Mouse (Mus musculus) hindbrain, embryonic 14.5 days (tissue): ENCODE measurements around the gene Rimbp2. TPM values are rescaled to one million over a fixed set of nuclear protein-coding genes. Genes with fewer than 3 reads are reported as not detected.

Source experiments
- ATAC-seq: fragments of 200-750 bp; cut with Nextera tagmentation; 2 replicates; pipeline ENCODE4 v1.8.0; 2017; ENCODE audit warnings: moderate number of reproducible peaks, mild to moderate bottlenecking, moderate TSS enrichment, moderate library complexity; ENCODE audit not compliant: low FRiP score
- DNase-seq: peaks from one replicate; pipeline ENCODE4 v3.0.0-alpha.2; 2015; ENCODE audit warnings: low spot score
- H3K27ac ChIP-seq: fragments of 300-500 bp; sonication (generic); 2 replicates; pipeline ENCODE4 v1.5.1; 2014; ENCODE audit warnings: mild to moderate bottlenecking, moderate library complexity
- H3K27me3 ChIP-seq: fragments of 300-500 bp; sonication (generic); 2 replicates; pipeline ENCODE4 v1.6.1; 2014; ENCODE audit warnings: mild to moderate bottlenecking, low read length, mixed read lengths; ENCODE audit not compliant: control insufficient read depth, insufficient read depth
- H3K36me3 ChIP-seq: fragments of 300-500 bp; sonication (generic); replicated peaks from 2 replicates; pipeline ENCODE4 v1.6.1; 2014; ENCODE audit not compliant: control insufficient read depth, insufficient read depth
- H3K4me1 ChIP-seq: fragments of 300-500 bp; sonication (generic); replicated peaks from 2 replicates; pipeline ENCODE4 v1.6.1; 2014; ENCODE audit warnings: antibody characterized with exemption, low read length, mixed read lengths; ENCODE audit not compliant: control insufficient read depth, insufficient read depth
- H3K4me2 ChIP-seq: fragments of 300-500 bp; sonication (generic); replicated peaks from 2 replicates; pipeline ENCODE4 v1.6.1; 2014; ENCODE audit warnings: mild to moderate bottlenecking, moderate library complexity
- H3K4me3 ChIP-seq: fragments of 300-500 bp; sonication (generic); replicated peaks from 2 replicates; pipeline ENCODE4 v1.5.1; 2014; ENCODE audit warnings: mild to moderate bottlenecking, low read length
- H3K9ac ChIP-seq: fragments of 300-500 bp; sonication (generic); 2 replicates; pipeline ENCODE4 v1.6.1; 2014
- H3K9me3 ChIP-seq: fragments of 300-500 bp; sonication (generic); 2 replicates; pipeline ENCODE4 v1.6.1; 2016; ENCODE audit warnings: low read length; ENCODE audit not compliant: control insufficient read depth
- WGBS: fragments of 180-500 bp; shearing (Covaris S2); extraction: QIAGEN DNeasy Blood & Tissue Kit; methylation state at CpG from one replicate; pipeline ENCODE4 v1.1.7; 2014; 5-methylcytosine and 5-hydroxymethylcytosine counted together
- polyA plus RNA-seq: library from polyadenylated mRNA; unstranded; fragments of >200 nt; fragmentation: Nextera tagmentation; extraction: Ambion mirVana; gene quantifications from 2 replicates; pipeline ENCODE4 v1.2.1, GENCODE M21; 2014

Gene Rimbp2
- polyA plus RNA-seq, 1 experiment from 2014 or later, result 8.9 TPM

DNA sequence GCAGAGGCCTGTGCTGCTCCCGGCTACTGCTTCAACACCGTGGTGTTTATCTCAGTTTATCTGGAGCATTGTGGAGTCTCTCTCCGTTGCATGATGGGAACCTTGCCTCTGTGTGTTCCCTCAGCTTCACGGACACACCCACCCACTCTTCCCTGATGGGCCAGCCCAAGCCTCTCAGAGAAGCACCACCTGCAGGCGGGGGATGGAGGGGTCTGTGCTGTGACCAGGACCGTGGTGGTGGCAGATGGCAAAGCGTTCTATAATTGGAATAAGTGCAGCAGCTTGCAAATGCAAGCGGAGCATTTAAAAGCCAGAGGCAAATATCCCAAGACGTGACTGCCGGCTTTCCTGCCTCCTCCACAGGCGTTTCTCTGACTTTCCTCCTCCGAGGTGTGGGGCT, 143.3 kb downstream of the Rimbp2 start:
- H3K4me3 ChIP-seq, result no peak overlapping the region
- H3K36me3 ChIP-seq, result no peaks in the 10 kb centered on the region
- no peak overlapping the region for H3K4me2 ChIP-seq
- ATAC-seq (no peak), DNase-seq (peak; percentile 46)
- H3K27ac ChIP-seq, result 0 out of 2 replicates have a peak overlapping the region, but pooled peaks have one; percentile 3
- no peaks in the 10 kb centered on the region for H3K27me3 ChIP-seq
- peaks cover 20% of the 10 kb centered on the region for H3K4me1 ChIP-seq
- 31% methylated on average over 12 of the region's 12 CpGs for WGBS
- H3K9ac ChIP-seq, result no peak overlapping the region
- H3K9me3 ChIP-seq, result no peaks in the 10 kb centered on the region

DNA sequence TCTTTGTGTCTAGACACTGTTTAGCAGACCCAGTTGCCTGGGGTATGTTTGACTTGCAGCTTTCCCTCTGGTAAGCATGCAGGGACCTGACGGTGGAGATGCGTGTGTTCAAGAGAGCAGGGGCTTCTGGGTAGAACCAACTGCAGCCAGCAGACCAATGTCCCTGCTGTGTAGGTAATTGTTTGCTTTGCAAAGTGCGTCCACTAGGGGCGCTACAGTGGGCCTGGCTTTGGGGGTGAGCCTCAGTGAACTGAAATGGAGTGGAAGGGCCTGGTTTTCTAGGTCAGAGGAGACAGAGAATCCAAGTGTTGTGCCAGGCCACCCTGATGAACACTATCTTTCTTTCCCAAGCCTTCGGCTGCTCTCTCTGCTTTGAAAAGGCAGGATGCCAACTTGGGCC, 143.9 kb downstream of the Rimbp2 start:
- WGBS, result 51% methylated on average over 5 of the region's 5 CpGs
- DNase-seq, result peak; percentile 47
- no peak for ATAC-seq
- no peaks in the 10 kb centered on the region for H3K36me3 ChIP-seq
- H3K4me2 ChIP-seq, result no peak overlapping the region
- H3K27ac ChIP-seq, result 0 out of 2 replicates have a peak overlapping the region, but pooled peaks have one; percentile 3
- H3K9me3 ChIP-seq, result no peaks in the 10 kb centered on the region
- H3K4me3 ChIP-seq, result no peak overlapping the region
- H3K27me3 ChIP-seq, result no peaks in the 10 kb centered on the region
- H3K9ac ChIP-seq, result no peak overlapping the region
- H3K4me1 ChIP-seq, result peaks cover 20% of the 10 kb centered on the region

DNA sequence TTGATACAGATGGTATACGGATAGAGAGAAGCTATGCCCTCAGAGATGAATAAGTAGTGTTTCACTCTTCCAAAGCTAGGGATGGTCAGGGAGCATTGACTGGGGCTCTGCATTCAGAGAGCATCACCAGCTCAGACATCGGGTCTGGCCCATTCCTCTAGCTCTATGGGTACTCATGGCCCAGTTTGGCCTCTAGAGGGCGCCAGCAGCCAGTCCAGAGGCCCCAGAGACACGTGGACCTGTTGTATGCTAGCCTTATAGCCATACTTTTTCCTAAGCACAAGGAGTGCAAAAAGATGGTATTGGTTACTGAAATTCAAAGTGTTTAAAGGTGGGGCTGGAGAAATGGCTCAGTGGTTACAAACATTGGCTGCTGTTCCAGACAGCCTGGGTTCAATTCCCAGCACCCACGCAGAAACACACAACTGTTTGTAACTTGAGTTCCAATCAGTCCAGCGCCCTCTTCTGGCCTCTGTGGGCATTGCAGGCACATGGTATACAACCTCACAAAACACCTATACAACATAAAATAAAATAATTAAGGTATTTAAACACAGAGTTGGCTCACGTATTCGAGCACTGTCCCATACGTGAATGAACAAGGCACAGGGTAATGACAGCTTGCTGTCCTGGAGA, 144.6 kb downstream of the Rimbp2 start:
- 67% methylated on average over 9 of the region's 9 CpGs for WGBS
- peaks cover 20% of the 10 kb centered on the region for H3K4me1 ChIP-seq
- ATAC-seq, result no peak

DNA sequence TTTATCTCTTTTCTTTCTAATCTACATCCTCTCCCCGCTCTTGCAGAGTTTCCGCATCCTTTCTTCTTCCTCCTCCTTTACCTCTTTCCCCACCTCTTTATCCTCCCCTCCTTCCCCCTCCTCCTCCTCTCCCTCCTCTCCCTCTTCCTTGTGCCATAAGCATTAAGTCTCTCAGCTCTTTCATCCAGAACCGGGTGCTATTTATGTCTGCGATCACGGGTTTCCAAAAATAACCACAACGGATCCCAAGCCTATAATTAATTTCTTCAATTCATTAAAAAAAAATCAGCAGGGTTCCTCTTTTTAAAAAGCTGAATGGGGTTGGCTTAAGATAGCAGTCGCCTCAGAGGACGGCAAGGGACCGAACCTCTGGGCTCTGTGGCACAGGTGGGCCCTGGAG, 145.9 kb downstream of the Rimbp2 start:
- Histone ChIP-seq H3K27ac (no peak overlapping the region), H3K36me3 (0 out of 2 replicates have a peak, but pooled peaks cover 3% of the 10 kb centered on the region), H3K4me2 (no peak overlapping the region), H3K9ac (no peak overlapping the region), H3K27me3 (no peaks in the 10 kb centered on the region), H3K4me1 (peaks cover 20% of the 10 kb centered on the region), H3K9me3 (no peaks in the 10 kb centered on the region), H3K4me3 (no peak overlapping the region)
- WGBS, result 65% methylated on average over 9 of the region's 9 CpGs
- ATAC-seq, result no peak
- DNase-seq, result no peak

More for the DNA sequence above, 144.6 kb downstream of the Rimbp2 start:
- Histone ChIP-seq H3K4me2 (no peak overlapping the region), H3K36me3 (no peaks in the 10 kb centered on the region), H3K4me3 (no peak overlapping the region), H3K9me3 (no peaks in the 10 kb centered on the region), H3K27ac (no peak overlapping the region), H3K9ac (no peak overlapping the region), H3K27me3 (no peaks in the 10 kb centered on the region)
- DNase-seq, result peak; percentile 43

DNA sequence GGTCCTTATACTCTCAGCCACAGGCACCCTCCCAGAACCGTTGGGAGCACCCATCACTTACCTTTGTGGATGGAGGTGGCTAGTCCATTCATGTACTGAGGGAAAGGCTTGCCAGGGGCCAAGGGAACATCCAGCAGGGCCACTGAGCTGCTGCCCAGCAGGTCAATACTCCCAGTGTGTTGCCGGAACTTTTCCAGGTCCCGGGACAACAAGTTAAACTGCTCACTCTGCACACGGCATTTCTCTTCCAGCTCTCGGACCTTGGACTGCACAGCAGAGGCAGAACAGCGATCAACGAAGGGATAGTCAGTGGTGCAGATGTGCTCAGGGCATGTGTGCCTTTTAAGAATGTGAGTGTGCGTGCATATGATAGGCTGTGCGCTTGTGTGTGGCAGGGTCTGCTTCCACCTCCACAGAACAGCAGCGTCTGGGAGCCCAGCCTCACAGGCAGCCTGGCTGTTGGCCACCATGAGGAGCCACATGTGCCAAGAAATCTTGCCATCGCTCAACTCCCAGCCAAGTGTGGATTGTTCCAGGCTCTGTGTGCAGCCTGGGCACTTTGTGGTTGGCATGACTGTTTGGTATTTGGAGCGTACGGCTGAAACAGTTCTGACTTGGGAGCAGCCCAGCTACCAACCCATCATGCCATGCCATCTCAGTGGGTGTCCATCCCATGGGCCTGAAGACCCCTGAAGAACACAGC, 146.8 kb downstream of the Rimbp2 start:
- Histone ChIP-seq H3K9ac (no peak overlapping the region), H3K4me3 (no peak overlapping the region)
- ATAC-seq, result peak; percentile 25; the same call in 1 of the 2 replicates

DNA sequence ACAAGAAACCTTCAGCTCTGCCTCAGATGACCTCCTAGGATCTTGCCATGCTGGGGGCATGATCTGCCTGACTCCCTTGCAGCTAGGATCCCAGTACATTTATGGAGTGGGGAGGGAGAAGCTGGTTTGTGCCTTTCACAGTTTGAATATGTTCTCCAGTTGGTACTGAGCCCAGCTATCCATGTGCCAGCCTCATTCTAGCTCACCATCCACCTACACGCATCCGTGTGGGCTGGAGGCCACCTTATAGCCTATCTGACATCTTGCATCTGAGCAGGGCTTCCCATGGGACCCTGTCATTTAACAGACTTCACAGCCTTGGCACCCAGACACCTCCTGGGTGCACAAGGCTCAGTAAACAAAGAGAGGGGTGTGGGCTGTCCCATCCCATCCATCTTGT, 148.2 kb downstream of the Rimbp2 start:
- 91% methylated on average over 2 of the region's 2 CpGs for WGBS
- no peak for ATAC-seq
- Histone ChIP-seq H3K27me3 (no peaks in the 10 kb centered on the region), H3K36me3 (0 out of 2 replicates have a peak, but pooled peaks cover 5% of the 10 kb centered on the region), H3K4me3 (no peak overlapping the region), H3K4me2 (no peak overlapping the region), H3K9me3 (no peaks in the 10 kb centered on the region), H3K4me1 (peaks cover 4% of the 10 kb centered on the region; the same call in 1 of the 2 replicates), H3K27ac (no peak overlapping the region), H3K9ac (no peak overlapping the region)
- no peak for DNase-seq

More for the DNA sequence above, 146.8 kb downstream of the Rimbp2 start:
- peak; percentile 61 for DNase-seq
- H3K36me3 ChIP-seq, result 0 out of 2 replicates have a peak, but pooled peaks cover 5% of the 10 kb centered on the region
- H3K4me1 ChIP-seq, result peaks cover 17% of the 10 kb centered on the region
- no peaks in the 10 kb centered on the region for H3K9me3 ChIP-seq
- H3K27me3 ChIP-seq, result no peaks in the 10 kb centered on the region
- no peak overlapping the region for H3K4me2 ChIP-seq
- 87% methylated on average over 13 of the region's 13 CpGs for WGBS
- H3K27ac ChIP-seq, result no peak overlapping the region

DNA sequence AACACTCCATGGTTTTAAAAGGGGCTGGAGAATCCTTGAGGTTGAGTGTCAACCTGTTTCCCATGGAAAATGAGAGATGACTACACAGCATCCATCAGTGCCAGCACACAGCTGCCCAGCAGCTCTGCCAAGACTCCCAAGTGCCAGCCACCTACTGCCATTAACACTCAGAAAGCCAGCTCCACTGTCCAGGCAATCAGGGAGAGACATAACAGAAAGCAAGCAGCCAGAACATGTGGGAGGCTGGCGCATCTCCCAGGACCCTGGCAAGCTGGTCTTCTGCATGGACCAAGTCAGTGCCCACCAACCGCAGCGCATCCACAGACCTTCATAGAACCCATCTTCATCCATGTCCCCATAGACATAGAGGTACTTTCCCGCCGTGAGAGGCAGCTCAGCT, 152.7 kb downstream of the Rimbp2 start:
- Histone ChIP-seq H3K36me3 (peaks cover 21% of the 10 kb centered on the region), H3K27me3 (no peaks in the 10 kb centered on the region), H3K4me1 (no peaks in the 10 kb centered on the region), H3K4me3 (no peak overlapping the region), H3K4me2 (no peak overlapping the region), H3K9ac (no peak overlapping the region), H3K27ac (no peak overlapping the region), H3K9me3 (0 out of 2 replicates have a peak, but pooled peaks cover 1% of the 10 kb centered on the region)
- ATAC-seq, result no peak
- 88% methylated on average over 5 of the region's 5 CpGs for WGBS
- no peak for DNase-seq

DNA sequence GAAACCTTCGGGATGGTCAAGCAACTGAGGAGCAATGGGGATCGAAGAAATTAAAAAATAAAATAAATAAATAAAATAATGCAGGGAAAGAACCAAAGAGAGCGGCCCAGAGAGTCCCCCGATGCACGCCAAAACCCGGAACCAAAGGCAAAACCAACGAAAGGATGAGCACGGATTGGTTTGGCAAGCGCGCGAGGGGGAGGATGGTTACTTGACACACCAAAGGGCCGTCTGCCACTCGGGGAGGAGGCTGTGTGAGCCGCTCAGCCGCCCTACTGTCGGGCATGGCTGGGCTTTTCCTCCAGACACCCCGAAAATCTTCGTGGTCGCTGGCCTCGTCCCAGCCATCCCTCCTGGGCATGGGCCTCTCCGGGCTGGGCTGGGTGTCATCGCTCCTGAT, 171.7 kb downstream of the Rimbp2 start:
- Histone ChIP-seq H3K4me1 (no peaks in the 10 kb centered on the region), H3K9ac (no peak overlapping the region), H3K9me3 (no peaks in the 10 kb centered on the region), H3K27me3 (no peaks in the 10 kb centered on the region), H3K27ac (no peak overlapping the region), H3K4me3 (no peak overlapping the region), H3K36me3 (0 out of 2 replicates have a peak, but pooled peaks cover 5% of the 10 kb centered on the region), H3K4me2 (no peak overlapping the region)
- ATAC-seq (no peak), DNase-seq (no peak)
- WGBS, result 75% methylated on average over 22 of the region's 22 CpGs

DNA sequence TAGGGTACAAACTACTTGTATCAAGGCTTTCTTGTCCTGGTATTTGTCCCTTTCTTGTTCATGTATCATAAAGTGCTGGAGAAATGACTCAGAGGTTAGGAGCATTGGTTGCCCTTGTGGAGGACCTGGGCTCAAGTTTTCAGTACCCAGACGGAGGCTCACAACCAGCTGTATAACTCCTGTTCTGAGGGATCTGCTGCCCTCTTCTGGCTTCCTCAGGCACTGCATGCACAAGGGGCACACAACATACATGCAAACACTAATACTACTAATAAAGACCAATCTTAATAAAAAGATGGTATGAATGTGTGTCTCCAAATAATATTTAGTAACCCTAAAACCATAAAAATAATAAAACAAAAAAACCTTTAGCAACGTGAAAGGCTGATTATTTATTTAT, 176.9 kb downstream of the Rimbp2 start:
- Histone ChIP-seq H3K36me3 (peaks cover 5% of the 10 kb centered on the region; the same call in 1 of the 2 replicates), H3K27me3 (no peaks in the 10 kb centered on the region), H3K9ac (no peak overlapping the region), H3K9me3 (0 out of 2 replicates have a peak, but pooled peaks cover 4% of the 10 kb centered on the region), H3K27ac (no peak overlapping the region), H3K4me2 (no peak overlapping the region), H3K4me3 (no peak overlapping the region), H3K4me1 (no peaks in the 10 kb centered on the region)
- no peak for DNase-seq
- WGBS, result 63% methylated on average over 2 of the region's 2 CpGs
- no peak for ATAC-seq
